Mouse (Mus musculus) hindbrain, embryonic 14.5 days (tissue): ENCODE results near the gene Fau. TPM values are rescaled to one million over a fixed set of nuclear protein-coding genes. Genes with fewer than 3 reads are reported as not detected.

ENCODE experiments used
- ATAC-seq: fragments of 200-750 bp; cut with Nextera tagmentation; 2 replicates; pipeline ENCODE4 v1.8.0; 2017; ENCODE audit warnings: moderate number of reproducible peaks, mild to moderate bottlenecking, moderate TSS enrichment, moderate library complexity; ENCODE audit not compliant: low FRiP score
- DNase-seq: peaks from one replicate; pipeline ENCODE4 v3.0.0-alpha.2; 2015; ENCODE audit warnings: low spot score
- H3K27ac ChIP-seq: fragments of 300-500 bp; sonication (generic); 2 replicates; pipeline ENCODE4 v1.5.1; 2014; ENCODE audit warnings: mild to moderate bottlenecking, moderate library complexity
- H3K27me3 ChIP-seq: fragments of 300-500 bp; sonication (generic); 2 replicates; pipeline ENCODE4 v1.6.1; 2014; ENCODE audit warnings: mild to moderate bottlenecking, low read length, mixed read lengths; ENCODE audit not compliant: control insufficient read depth, insufficient read depth
- H3K36me3 ChIP-seq: fragments of 300-500 bp; sonication (generic); replicated peaks from 2 replicates; pipeline ENCODE4 v1.6.1; 2014; ENCODE audit not compliant: control insufficient read depth, insufficient read depth
- H3K4me1 ChIP-seq: fragments of 300-500 bp; sonication (generic); replicated peaks from 2 replicates; pipeline ENCODE4 v1.6.1; 2014; ENCODE audit warnings: antibody characterized with exemption, low read length, mixed read lengths; ENCODE audit not compliant: control insufficient read depth, insufficient read depth
- H3K4me2 ChIP-seq: fragments of 300-500 bp; sonication (generic); replicated peaks from 2 replicates; pipeline ENCODE4 v1.6.1; 2014; ENCODE audit warnings: mild to moderate bottlenecking, moderate library complexity
- H3K4me3 ChIP-seq: fragments of 300-500 bp; sonication (generic); replicated peaks from 2 replicates; pipeline ENCODE4 v1.5.1; 2014; ENCODE audit warnings: mild to moderate bottlenecking, low read length
- H3K9ac ChIP-seq: fragments of 300-500 bp; sonication (generic); 2 replicates; pipeline ENCODE4 v1.6.1; 2014
- H3K9me3 ChIP-seq: fragments of 300-500 bp; sonication (generic); 2 replicates; pipeline ENCODE4 v1.6.1; 2016; ENCODE audit warnings: low read length; ENCODE audit not compliant: control insufficient read depth
- WGBS: fragments of 180-500 bp; shearing (Covaris S2); extraction: QIAGEN DNeasy Blood & Tissue Kit; methylation state at CpG from one replicate; pipeline ENCODE4 v1.1.7; 2014; 5-methylcytosine and 5-hydroxymethylcytosine counted together
- polyA plus RNA-seq: library from polyadenylated mRNA; unstranded; fragments of >200 nt; fragmentation: Nextera tagmentation; extraction: Ambion mirVana; gene quantifications from 2 replicates; pipeline ENCODE4 v1.2.1, GENCODE M21; 2014

Gene Fau
- polyA plus RNA-seq, 1 experiment from 2014 or later, result 672 TPM

GRCm38 (mm10) chr19:6067011-6067723 is 9.5 kb downstream of the Fau start:
- peak; percentile 87 for DNase-seq
- Histone ChIP-seq H3K4me1 (peaks cover 26% of the 10 kb centered on the region), H3K4me2 (peak overlapping the region; percentile 95), H3K27me3 (no peaks in the 10 kb centered on the region), H3K27ac (peak overlapping the region; percentile 92), H3K9me3 (no peaks in the 10 kb centered on the region), H3K9ac (peak overlapping the region; percentile 83), H3K36me3 (peaks cover 34% of the 10 kb centered on the region), H3K4me3 (peak overlapping the region; percentile 57)
- 1% methylated on average over 30 of the region's 30 CpGs for WGBS
- ATAC-seq, result peak; percentile 64

GRCm38 (mm10) chr19:6067724-6068415 is 10.2 kb downstream of the Fau start, which contains the start of gene Tm7sf2:
Gene Tm7sf2, minus strand, starts transcription at chr19:6068373.
- Histone ChIP-seq H3K4me1 (peaks cover 19% of the 10 kb centered on the region), H3K9me3 (no peaks in the 10 kb centered on the region), H3K4me2 (peak within 1 kb of the TSS; percentile 95), H3K4me3 (peak within 1 kb of the TSS; percentile 57), H3K9ac (peak within 1 kb of the TSS; percentile 83), H3K36me3 (peaks cover 38% of the 10 kb centered on the region), H3K27me3 (no peaks in the 10 kb centered on the region), H3K27ac (peak within 1 kb of the TSS; percentile 92)
- WGBS, result 11% methylated on average over 33 of the region's 33 CpGs
- ATAC-seq, result peak; percentile 92
- DNase-seq, result peak; percentile 85

- Histone ChIP-seq H3K9ac (no peak overlapping the region), H3K4me3 (no peak overlapping the region), H3K9me3 (no peaks in the 10 kb centered on the region), H3K27me3 (no peaks in the 10 kb centered on the region), H3K27ac (no peak overlapping the region), H3K4me1 (peaks cover 16% of the 10 kb centered on the region), H3K4me2 (no peak overlapping the region), H3K36me3 (peaks cover 46% of the 10 kb centered on the region)
- no peak for DNase-seq
- 82% methylated on average over 4 of the region's 4 CpGs for WGBS
- ATAC-seq, result no peak
These were observed 11.3 kb downstream of the Fau start for GRCm38 (mm10) chr19:6068951-6069350.

GRCm38 (mm10) chr19:6069851-6070250 is 12.2 kb downstream of the Fau start:
- DNase-seq, result no peak

GRCm38 (mm10) chr19:6070571-6071250 is 13.1 kb downstream of the Fau start:
- no peak overlapping the region for H3K9ac ChIP-seq
- peaks cover 16% of the 10 kb centered on the region for H3K4me1 ChIP-seq
- H3K4me2 ChIP-seq, result no peak overlapping the region
- H3K4me3 ChIP-seq, result no peak overlapping the region
- no peak overlapping the region for H3K27ac ChIP-seq
- peaks cover 55% of the 10 kb centered on the region for H3K36me3 ChIP-seq
- no peaks in the 10 kb centered on the region for H3K27me3 ChIP-seq
- 89% methylated on average over 31 of the region's 31 CpGs for WGBS
- DNase-seq (no peak), ATAC-seq (no peak)
- H3K9me3 ChIP-seq, result no peaks in the 10 kb centered on the region

More at GRCm38 (mm10) chr19:6069851-6070250, 12.2 kb downstream of the Fau start:
- Histone ChIP-seq H3K27me3 (no peaks in the 10 kb centered on the region), H3K36me3 (peaks cover 50% of the 10 kb centered on the region), H3K4me3 (no peak overlapping the region), H3K27ac (no peak overlapping the region), H3K4me2 (no peak overlapping the region), H3K4me1 (peaks cover 16% of the 10 kb centered on the region), H3K9ac (no peak overlapping the region), H3K9me3 (no peaks in the 10 kb centered on the region)
- no peak for ATAC-seq
- WGBS, result 94% methylated on average over 10 of the region's 10 CpGs

- ATAC-seq (no peak), DNase-seq (no peak)
- no peak overlapping the region for H3K4me2 ChIP-seq
- H3K27ac ChIP-seq, result no peak overlapping the region
- 93% methylated on average over 19 of the region's 19 CpGs for WGBS
- H3K9ac ChIP-seq, result no peak overlapping the region
- peaks cover 55% of the 10 kb centered on the region for H3K36me3 ChIP-seq
- no peaks in the 10 kb centered on the region for H3K27me3 ChIP-seq
- H3K4me3 ChIP-seq, result no peak overlapping the region
- peaks cover 18% of the 10 kb centered on the region for H3K4me1 ChIP-seq
- no peaks in the 10 kb centered on the region for H3K9me3 ChIP-seq
These were observed 13.6 kb downstream of the Fau start for GRCm38 (mm10) chr19:6071261-6071660.

GRCm38 (mm10) chr19:6073889-6074288 is 16.2 kb downstream of the Fau start:
- Histone ChIP-seq H3K4me1 (peaks cover 8% of the 10 kb centered on the region), H3K9ac (no peak overlapping the region), H3K27ac (no peak overlapping the region), H3K9me3 (no peaks in the 10 kb centered on the region), H3K4me3 (no peak overlapping the region), H3K36me3 (peaks cover 50% of the 10 kb centered on the region), H3K4me2 (no peak overlapping the region), H3K27me3 (no peaks in the 10 kb centered on the region)
- ATAC-seq (no peak), DNase-seq (no peak)
- WGBS, result 94% methylated on average over 5 of the region's 5 CpGs

- H3K9me3 ChIP-seq, result no peaks in the 10 kb centered on the region
- H3K36me3 ChIP-seq, result peaks cover 49% of the 10 kb centered on the region
- peak; percentile 90 for DNase-seq
- H3K27ac ChIP-seq, result peak within 1 kb of the TSS; percentile 82
- peak within 1 kb of the TSS; percentile 63 for H3K4me3 ChIP-seq
- ATAC-seq, result peak; percentile 90
- peaks cover 8% of the 10 kb centered on the region for H3K4me1 ChIP-seq
- no peaks in the 10 kb centered on the region for H3K27me3 ChIP-seq
- 1% methylated on average over 33 of the region's 33 CpGs for WGBS
- H3K9ac ChIP-seq, result peak within 1 kb of the TSS; percentile 72
- H3K4me2 ChIP-seq, result peak within 1 kb of the TSS; percentile 87
These were observed 19.1 kb downstream of the Fau start, which contains the start of gene Vps51 for GRCm38 (mm10) chr19:6076564-6077393. Gene Vps51, minus strand, starts transcription at chr19:6077231.
